Mouse (Mus musculus) naive thymus-derived CD4-positive, alpha-beta T cell, adult 2 months (primary cell): ENCODE measurements around the gene Anln.
"Not testable (repeated sequence)": the region's sequence is repeated elsewhere in the genome, so short reads cannot be mapped to it uniquely, and the experiment has no call there.

Experiments used
- DNase-seq: peaks from one replicate; pipeline ENCODE4 v3.0.0-alpha.2; 2011; ENCODE audit warnings: low read depth

Gene Anln

GRCm38 (mm10) chr9:22389021-22389476, at the start of gene Anln:
TSS of gene Anln (minus strand) at chr9:22389188.
- peak; percentile 96 for DNase-seq

DNA sequence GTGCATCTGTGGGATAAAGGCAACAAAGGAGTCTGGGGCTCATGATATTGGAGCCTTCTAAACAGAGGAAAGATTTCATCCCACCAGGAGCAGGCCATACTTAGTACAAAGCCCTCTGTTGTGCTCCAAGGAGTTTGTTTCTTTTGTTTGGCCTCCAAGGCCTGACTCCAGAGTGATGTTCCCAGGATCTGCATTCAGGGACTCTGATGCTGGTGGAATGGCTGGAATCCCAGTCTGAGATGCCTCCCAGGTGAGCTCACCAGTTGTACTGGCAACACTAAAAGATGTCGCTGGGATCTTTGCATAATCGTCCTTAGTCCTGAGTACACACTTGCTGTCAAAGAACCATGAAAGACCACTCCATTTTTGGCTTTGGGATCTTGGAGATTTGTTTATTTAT, 45.1 kb upstream of the Anln start:
- no peak for DNase-seq

DNA sequence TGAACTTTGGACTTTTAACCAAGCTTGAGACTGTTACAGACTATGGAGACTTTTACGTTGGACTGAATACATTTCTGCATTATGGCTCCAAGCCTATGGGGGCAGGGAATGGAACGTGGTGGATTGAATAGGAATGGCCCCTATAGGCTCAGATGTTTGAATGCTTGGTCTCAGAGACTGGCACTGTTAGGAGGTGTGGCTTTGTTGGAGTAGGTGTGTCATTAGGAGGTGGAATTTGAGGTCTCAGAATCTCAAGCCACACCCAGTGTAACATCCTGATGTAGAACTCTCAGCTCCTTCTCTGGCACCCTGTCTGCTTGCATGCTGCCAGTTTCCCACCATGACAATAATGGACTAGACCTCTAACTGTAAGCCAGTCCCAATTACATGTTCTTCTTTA, 44.2 kb upstream of the Anln start:
- no peak for DNase-seq

DNA sequence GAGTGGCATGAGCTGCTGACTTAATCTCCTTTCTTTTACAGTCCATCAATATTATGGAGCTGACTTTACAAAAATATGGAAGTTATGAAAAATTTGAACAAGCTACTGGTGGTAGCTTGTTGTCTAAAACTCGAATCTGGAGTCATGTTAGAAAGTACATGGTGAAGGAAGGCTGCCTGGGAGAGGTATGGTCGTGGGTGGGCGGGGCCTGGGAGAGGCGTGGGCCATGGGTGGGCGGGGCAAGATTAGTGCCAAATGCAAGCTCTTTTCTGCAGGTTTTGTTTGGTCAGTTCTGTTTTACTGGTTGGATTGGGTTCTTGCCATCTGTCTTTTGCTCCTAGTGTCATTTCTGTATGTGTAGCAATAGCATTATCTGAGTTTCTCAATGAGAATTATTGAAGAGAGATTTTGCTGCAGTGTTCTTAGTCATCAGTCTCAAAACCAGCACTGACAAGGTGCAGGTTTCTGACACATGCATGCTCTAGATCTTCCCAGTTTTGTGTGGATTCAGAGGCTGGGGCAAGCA, 41.4 kb upstream of the Anln start:
- DNase-seq = no peak

DNA sequence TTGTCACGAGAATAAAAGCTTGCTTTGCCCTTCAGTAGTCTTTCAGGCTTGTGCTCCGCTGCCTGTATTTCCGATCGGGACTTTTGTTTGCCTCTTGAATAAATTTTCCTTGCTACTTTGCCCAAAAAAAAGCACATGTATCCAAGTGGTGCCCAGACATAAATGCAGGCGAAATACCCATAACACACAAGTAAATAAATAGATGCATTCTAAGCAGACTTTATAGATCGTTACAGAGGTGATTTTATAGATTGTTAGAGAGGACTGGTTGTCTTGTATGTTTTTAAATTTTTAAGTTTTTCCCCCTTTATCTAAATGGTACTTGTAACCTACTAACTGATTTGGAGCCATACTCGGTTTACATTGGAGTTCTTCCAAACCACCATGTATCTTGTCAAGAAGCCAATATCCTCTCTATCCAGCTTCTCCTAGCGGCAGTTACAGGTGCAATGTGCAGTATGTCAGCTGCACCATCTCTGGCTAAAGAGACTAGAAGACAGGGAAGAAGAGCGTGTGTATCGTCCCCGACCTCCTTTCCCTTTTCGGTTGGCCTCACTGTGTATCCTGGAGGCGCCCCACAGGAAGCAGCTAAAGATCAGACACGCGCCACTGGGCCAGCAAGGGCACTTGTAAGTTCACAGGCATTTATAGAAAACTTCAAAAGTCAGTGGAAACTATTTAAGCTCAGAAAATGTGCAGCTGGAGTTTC, 40.7 kb upstream of the Anln start:
- peak; percentile 56 for DNase-seq

GRCm38 (mm10) chr9:22428666-22429410, 39.9 kb upstream of the Anln start:
- DNase-seq = no peak

GRCm38 (mm10) chr9:22428028-22428665, 39.2 kb upstream of the Anln start:
- no peak for DNase-seq

- DNase-seq = no peak
Measured at GRCm38 (mm10) chr9:22424719-22425118, 35.7 kb upstream of the Anln start.

DNA sequence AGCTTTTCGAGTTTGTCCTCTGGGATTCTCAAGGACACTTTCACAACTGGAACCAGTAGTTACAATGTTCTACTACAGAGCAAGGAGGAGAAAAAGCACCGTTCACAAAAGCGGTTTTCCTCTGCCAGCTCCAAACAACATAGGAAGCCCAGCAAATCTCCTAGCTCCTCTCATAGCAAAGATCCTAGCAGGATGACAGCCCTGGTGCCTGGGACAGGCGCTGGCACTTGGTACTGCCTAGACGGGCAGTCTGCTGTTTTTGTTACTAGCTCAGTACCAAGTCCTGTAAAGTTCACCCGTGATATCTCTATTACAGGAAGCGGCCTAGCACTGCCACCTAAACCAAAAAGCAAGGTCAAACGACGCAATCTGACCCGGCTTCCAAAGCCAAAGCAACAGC, 35.2 kb upstream of the Anln start:
- no peak for DNase-seq

DNA sequence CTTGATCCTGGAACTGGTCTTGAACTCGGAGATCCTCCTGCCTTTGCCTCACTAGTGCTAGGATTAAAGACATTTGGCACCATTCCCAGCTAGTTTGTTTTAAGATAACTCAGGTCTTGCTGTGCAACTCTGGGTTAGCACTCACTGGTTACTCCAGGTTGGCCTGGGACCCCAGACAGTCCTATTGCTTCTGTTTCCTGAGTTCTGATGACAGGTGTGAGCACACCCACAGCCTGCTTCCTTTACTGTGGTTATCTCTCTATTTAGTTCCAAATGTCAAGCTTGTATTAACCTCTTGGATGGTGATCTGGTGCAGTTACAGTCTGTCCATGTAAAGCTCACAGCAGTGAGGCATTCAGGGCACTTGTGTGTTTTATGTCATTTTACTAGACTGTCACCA, 34.5 kb upstream of the Anln start:
- no peak for DNase-seq

DNA sequence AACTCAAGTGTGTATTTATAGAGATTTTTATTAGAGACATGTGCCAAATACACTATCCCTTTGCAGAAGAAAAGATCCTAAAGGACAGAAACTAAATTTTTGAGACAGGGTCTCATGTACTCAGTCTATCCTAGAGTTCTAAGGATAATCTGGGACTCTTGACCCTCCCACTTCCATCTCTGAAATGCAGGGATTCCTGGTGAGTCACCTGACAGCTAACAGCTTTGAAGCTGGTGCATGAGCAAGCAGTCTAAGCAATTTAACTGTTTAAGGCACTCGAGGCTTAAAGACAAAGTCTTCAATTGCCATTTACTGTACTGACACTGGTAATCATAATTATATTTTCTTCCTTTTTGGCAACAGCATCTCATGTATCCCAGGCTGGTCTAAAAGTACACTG, 33.6 kb upstream of the Anln start:
- DNase-seq = no peak

GRCm38 (mm10) chr9:22420491-22420890, 31.5 kb upstream of the Anln start:
- no peak for DNase-seq

GRCm38 (mm10) chr9:22419877-22420276, 30.9 kb upstream of the Anln start:
- no peak for DNase-seq

- DNase-seq = no peak
Measured at GRCm38 (mm10) chr9:22417547-22417946, 28.6 kb upstream of the Anln start.

- no peak for DNase-seq
Measured at GRCm38 (mm10) chr9:22416187-22416586, 27.2 kb upstream of the Anln start.

DNA sequence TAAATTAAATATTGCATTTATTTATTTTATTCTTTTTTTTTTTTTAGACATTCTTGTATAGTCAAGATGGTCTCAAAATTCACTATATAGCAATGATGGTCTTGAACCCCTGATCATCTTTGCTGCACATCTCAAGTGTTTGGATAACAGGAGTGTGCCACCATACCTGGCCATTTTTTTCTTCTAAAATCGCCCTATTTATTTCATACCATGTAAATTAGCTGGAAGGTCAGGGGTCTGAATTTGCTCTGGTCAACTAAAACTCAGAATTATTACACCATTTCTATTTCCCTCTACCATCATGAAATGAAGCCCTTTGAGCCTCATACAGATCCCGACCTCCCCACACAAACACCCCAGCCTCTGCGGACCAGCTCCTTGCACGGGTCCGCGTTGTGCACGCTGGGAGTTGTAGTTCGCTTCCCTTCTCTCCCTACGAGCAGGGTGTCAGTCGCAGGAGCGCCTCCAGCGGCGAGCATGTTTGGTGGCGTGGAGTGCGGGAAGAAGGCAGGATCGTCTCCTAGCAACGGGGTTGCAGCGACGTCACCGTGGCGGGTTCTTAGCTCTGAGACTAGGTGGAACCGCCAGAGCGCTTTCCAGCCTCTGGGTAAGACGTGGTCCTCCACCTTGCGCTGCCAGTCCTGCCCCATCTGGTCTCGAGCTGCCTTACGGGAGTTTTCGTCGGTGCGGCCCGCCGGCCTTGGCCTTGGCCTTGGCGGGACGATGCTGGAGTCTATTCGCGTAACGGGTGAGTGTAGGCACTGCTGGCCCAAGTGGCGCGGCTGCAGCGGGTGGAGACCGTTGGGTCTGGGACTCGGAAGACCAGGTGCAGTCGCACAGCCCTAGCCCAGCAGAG, 22.2 kb upstream of the Anln start, which contains the start of gene 9530077C05Rik:
Gene 9530077C05Rik, plus strand, starts transcription at position 512 of the 856 bp plus-strand sequence.
- DNase-seq = peak; percentile 95

DNA sequence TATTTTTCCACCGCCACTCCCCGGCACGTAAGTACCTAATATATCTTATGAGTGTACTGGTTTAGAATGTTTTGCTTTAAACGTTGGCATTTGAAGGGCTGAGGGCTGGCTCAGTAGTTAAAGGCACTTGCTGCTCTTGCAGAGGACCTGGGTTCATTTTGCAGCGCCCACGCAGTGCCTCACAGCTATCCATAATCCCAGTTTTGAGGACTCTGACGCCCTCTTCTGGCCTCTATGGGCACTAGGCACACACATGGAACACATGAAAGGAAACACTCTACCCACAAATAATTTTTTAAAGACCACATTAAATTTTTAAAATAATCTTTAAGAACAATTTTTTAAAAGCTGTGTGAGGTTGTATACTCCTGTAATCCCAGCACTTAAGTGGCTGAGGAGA, 20.5 kb upstream of the Anln start:
- DNase-seq = no peak

DNA sequence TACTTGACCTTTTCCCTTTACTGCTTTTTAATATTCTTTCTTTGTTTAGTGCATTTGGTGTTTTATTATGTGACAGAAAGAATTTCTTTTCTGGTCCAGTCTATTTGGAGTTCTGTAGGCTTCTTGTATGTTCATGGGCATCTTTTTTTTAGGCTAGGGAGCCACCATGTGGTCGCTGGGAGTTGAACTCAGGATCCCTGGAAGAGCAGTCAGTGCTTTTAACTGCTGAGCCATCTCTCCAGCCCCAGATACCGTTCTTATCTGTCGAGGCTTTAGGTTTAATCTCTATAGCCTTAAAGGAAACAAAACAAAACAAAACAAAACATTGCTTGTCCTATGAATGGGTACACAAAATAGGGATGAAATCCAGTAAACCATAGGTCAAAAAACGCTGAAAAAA, 19.4 kb upstream of the Anln start:
- DNase-seq = not testable (repeated sequence)

DNA sequence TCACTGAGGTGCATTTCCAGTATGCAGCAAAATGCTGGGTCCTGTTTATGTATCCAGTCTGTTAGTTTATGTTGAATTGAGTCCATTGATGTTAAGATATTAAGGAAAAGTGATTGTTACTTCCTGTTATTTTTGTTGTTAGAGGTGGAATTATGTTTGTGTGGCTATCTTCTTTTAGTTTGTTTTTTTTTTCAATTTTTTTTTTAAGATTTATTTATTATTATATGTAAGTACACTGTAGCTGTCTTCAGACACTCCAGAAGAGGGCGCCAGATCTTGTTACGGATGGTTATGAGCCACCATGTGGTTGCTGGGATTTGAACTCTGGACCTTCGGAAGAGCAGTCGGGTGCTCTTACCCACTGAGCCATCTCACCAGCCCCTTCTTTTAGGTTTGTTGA, 18.6 kb upstream of the Anln start:
- DNase-seq = not testable (repeated sequence)

GRCm38 (mm10) chr9:22405414-22405813, 16.4 kb upstream of the Anln start:
- no peak for DNase-seq

DNA sequence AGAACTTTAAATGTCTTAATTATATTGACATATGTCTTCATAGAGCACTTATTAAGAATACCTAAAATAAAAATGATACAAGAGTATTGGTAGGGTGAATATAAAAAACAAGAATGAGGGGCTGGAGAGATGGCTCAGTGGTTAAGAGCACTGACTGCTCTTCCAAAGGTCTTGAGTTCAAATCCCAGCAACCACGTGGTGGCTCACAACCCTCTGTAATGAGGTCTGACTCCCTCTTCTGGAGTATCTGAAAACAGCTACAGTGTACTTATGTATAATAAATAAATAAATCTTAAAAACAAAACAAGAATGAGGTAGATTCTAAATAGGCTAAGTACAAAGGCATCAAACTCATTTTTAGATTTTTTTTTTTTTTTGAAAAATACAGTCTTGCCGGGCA, 14.5 kb upstream of the Anln start:
- not testable (repeated sequence) for DNase-seq

GRCm38 (mm10) chr9:22402976-22403375, 14.0 kb upstream of the Anln start:
- no peak for DNase-seq
